Mouse (Mus musculus): Measurements from ENCODE around the gene Epm2aip1.
A peak's percentile ranks its signal among the peaks of the same experiment; 100 is the strongest.

Gene Epm2aip1

DNA sequence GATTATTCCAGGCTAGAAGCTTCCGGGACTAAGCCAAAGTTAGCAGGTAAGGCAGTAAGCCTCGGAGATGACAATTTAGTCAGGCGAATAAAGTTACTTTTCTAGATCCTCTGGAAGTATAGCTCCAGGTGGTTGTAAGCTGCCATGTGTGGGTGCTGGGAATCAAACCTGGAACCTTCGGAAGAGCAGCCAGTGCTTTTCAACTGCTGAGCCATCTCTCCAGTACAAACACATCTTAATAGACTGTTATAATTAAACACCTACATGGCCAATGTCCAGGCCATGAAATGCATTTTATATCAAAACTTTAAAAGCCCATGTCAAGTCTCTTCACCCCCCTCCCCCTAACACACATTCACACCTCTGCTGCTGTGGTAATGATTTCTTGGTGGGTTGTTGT lies 16.2 kb downstream of the Epm2aip1 start:
- no peak for DNase-seq (ENCODE audit: low spot score)

- DNase-seq (ENCODE audit: low spot score), result no peak
Measured at GRCm38 (mm10) chr9:111289294-111289831, 17.6 kb downstream of the Epm2aip1 start.

DNA sequence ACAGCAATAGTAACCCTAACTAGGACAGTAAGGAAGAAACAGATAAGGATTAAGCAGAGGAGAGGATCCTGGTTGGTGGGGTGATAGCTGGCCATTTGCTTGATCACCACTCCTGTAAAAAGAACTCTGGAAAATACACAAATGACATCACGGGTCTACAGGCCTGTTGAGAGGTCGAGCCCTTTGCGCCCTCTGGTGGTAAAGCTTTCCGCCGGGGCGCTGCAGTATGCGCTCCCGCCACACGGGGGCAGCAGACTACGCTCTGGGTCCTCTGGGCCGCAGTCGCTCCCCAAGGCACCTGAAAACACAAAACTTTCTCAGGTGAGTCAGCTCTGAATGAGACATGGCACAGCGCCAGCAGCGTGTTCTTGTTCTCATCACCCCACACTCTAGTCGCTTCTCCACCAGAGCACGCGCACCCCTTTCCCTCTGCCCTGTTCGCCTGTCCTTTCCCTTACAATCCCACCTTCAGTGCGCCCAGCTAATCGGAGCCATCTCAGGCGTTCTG lies 18.2 kb downstream of the Epm2aip1 start:
- DNase-seq (ENCODE audit: low spot score), result peak; percentile 96

- no peak for DNase-seq (ENCODE audit: low spot score)
Measured at GRCm38 (mm10) chr9:111290539-111291100, 18.9 kb downstream of the Epm2aip1 start.

DNA sequence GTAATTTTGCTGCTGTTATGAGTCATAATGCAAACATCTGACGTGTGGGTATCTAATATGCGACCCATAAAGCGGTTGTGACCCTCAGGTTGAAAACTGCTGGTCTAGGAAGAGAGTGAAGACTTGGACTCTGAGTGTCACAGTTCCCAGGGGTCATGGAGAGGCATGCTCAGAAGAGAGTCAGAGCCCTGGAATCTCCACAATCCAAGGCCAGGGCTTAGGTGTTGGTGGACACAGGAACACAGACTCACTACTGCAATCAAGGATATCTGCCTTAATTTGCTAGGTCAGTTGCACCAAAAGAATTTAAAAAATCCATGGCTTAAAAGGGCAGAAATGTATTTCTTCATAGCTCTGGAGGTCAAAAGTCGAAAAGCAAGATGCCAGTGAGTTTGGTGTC lies 21.5 kb downstream of the Epm2aip1 start:
- no peak for DNase-seq (ENCODE audit: low spot score)

GRCm38 (mm10) chr9:111294911-111295310 lies 23.2 kb downstream of the Epm2aip1 start:
- DNase-seq (ENCODE audit: low spot score), result no peak

DNA sequence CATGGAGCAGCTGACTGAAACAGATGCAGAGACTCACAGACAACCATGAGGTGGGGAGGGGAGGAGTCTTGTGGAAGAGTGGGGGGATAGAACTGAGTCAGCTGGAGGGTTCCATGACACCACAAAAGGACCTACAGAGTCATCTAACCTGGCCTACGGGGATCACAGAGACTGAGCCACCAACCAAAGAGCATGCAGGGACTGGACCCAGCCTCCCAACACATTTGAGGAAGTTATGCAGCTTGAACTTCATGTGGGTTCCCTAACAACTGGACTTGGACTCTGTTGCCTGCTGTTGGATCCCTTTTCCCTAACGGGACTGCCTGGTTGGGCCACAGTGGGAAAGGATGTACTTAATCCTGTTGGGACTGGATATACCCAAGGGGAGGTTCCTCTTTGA lies 23.6 kb downstream of the Epm2aip1 start:
- no peak for DNase-seq (ENCODE audit: low spot score)

DNA sequence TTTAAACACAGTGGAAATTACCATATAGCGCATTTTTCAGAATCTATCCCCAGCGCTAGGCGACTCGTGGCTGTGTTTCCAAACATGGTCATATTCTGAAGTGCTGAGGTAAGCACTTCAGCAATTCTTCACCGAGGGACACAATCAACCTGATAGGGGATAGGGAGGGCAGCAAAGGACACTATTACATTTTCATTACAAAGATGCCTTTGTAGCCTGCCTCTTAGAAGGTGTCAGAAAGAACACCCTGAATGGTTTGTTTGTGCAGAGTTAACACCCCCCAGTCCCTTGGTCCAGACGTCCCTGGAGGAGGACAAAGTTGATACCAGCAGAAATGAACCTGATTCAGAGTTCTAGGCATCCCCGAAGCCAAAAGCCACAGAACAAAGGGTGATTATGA lies 24.7 kb downstream of the Epm2aip1 start:
- DNase-seq (ENCODE audit: low spot score), result no peak

DNA sequence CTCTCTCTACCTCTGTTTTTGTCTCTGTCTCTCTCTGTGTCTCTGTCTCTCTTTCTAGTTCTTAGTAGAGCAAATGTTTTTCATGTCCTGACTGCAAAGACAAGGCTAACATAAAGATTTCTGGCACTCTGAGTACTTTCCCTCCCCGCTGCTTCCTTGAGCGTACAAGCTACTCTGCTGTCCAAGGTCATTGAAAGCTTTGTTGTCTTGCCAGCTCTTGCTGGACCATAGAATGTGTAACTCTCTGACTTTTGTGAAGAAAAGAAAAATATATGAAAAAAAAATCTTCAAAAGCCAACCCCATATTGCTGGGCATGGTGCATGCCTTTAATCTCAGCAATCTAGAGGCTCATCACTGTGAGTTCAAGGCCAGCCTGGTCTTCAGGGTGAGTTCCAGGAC lies 26.9 kb downstream of the Epm2aip1 start:
- DNase-seq (ENCODE audit: low spot score), result no peak

DNA sequence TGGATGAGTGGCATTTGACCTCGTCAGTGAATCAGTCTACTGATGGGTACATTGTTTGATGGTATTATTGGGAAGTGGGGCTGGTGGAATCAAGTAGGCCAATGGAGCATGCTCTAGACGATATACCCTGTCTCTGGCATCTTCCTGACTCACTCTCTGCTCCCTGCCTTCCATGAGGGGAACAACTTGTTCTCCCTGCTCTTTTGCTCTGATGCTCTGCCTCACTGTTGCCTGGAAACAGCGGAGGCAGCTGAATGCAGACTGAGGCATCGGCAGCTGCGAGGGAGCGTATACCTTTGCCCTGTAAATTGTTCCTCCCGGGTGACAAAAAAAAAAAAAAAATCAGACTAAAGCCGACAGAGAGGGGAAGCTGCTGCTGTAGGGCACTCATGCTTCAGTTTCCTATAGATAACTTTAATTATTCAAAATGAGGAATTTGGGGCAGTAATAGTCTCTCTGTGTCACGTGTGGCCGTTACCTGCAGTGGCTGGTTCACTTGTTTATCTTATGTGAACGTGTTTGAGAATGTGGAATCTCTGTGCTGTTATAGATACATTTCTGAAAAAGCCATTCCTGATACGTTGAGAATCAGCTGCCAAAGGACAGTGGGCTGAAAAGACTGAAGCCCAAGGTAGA lies 30.6 kb downstream of the Epm2aip1 start:
- DNase-seq (ENCODE audit: low spot score), result no peak

DNA sequence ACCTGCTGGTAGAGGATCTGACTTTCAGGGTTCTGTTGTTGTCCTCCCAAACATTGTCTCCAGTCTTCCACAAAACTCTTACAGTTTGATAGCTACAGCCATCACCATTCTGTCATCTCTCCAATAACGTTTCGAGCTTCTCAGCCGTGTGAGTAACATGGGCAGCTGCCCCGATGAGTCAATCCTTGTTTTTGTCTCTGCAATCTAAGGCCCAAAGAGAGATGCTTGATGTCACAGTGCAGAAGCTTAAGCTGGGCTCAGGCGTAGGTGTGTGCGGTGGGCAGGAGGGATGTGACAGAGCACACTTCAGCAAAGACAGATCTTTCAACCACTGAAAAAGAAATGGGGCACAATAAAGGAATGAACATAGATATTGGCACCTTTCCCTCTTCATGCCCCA lies 32.3 kb downstream of the Epm2aip1 start:
- DNase-seq (ENCODE audit: low spot score), result no peak

DNA sequence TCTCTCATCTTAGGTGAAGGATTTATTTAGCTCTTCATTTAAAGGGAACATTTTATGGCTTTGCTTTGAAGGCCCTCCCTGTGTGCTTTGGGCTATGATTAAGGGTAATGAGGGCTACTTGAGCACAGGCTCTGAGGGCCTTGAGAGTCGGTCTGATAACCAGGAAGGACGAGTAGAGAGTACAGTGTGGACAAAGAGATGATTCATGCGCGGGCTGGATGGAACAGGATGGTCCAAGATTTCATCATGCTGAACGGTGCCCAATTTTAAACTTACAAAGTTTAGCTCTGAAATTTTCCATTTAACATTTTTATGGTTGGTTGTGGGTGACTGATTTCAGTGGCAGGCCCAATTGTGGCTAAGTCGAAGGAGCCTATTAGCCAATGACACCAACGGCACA lies 34.4 kb downstream of the Epm2aip1 start:
- no peak for DNase-seq (ENCODE audit: low spot score)

DNA sequence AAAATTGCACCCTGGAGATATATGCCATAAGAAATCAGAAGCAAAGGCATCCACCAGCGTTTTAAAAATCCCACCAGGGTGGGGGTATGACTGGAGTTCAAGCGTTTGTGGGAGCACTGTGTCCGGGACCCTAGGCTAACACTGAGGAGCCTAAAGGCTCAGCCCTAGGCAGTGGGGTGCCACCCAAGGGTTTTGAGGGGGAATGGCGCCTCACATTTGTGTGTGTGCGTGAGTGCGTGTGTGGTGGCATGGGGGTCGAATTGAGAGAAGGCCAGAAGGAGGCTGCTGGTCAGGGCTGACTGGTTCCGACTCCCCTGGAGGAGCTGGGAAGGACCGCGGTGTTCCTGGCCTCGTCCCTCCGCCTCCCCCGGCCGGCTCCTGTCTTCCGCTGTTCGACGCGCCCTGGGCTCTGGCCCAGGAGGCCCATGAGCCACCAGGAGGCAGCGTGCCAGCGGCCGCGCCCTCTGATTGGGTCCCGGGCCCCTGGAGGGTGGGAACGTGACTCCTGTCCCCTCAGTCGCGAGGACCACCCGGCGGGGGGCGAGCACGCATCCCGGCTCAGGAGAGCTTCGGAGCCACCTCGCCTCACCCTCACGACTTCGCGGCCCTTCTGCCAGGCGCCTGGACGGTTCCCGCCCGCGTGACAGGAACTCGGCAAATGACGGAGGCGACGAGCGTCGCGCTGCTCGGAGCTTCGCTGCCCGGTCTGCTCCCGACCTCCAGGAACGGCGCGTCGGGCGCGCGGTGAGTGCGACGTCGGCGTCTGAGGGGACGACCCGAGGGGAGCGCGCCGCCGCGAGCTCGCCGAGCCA lies 39.5 kb downstream of the Epm2aip1 start, which contains the start of gene Trank1:
Gene Trank1 (plus strand): TSS at position 709 of the 812 bp plus-strand sequence.
- peak; percentile 57 for DNase-seq (ENCODE audit: low spot score)

GRCm38 (mm10) chr9:111311843-111312441 lies 40.2 kb downstream of the Epm2aip1 start:
- no peak for DNase-seq (ENCODE audit: low spot score)

GRCm38 (mm10) chr9:111312442-111313141 lies 40.9 kb downstream of the Epm2aip1 start:
- DNase-seq (ENCODE audit: low spot score), result peak; percentile 44

DNA sequence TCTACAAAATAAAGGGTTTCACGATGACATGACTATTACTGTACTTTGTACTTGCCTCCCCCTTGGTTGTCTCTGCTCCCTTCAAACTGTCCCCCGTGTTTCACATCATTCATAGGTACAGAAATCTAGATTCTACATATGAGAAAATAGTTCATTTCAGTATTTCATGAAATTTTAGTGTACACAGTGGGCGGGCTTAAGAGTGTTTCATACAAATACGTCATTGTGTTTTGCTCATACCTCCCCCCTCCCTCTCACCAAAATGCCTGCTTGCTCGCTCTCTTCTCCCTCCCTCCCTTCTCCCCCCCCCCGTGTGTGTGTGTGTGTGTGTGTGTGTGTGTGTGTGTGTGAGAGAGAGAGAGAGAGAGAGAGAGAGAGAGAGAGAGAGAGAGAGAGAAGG lies 41.6 kb downstream of the Epm2aip1 start:
- DNase-seq (ENCODE audit: low spot score), result no peak

DNA sequence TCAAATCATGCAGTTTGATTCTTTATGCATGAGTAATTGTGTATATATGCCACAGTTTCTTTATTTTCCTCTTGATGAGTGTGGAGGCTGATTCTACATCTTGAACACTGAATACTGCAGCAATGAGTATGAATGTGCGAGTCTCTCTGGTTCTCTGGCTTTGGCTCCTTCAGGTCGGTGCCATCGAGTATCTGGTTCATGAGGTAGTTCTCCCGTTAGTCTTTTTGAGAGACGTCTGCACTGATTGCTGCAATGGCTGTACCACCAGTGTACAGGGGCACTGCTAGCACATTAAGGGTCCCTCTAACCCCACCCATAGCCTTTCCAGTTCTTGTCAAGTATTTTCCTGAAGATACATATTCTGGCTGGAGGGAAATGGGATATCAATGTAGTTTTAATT lies 42.1 kb downstream of the Epm2aip1 start:
- peak; percentile 11 for DNase-seq (ENCODE audit: low spot score)

- DNase-seq (ENCODE audit: low spot score), result peak; percentile 74
Measured at GRCm38 (mm10) chr9:111314219-111314618, 42.5 kb downstream of the Epm2aip1 start.

- no peak for DNase-seq (ENCODE audit: low spot score)
Measured at GRCm38 (mm10) chr9:111320912-111321311, 49.2 kb downstream of the Epm2aip1 start.

DNA sequence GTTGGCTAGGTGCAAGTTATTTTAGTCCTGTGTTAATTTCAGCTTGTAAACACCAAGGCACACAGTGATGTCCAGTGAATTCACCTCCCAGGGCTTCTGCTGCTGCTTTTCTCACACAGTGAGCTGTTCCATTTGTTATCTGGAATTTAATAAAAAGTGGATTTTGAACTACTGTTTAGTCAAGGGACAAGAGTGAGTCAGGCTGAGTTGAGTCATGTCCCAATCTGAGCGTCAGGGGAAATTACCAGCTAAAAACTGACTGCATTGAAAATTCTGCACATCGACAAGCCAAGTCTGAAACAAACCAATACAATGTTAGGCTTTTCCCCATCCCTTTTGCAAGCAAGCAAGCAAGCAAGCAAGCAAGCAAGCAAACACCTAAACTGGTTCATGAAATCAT lies 53.2 kb downstream of the Epm2aip1 start:
- no peak for DNase-seq (ENCODE audit: low spot score)

All from retina, embryonic 14.5 days (tissue).